Mouse (Mus musculus): ENCODE results near the gene A4gnt. TPM values are rescaled to one million over a fixed set of nuclear protein-coding genes. Genes with fewer than 3 reads are reported as not detected.

The A4gnt gene
- polyA plus RNA-seq, 1 experiment, result not detected

GRCm38 (mm10) chr9:99660756-99661155, 48.5 kb downstream of the A4gnt start:
- Histone ChIP-seq H3ac (ENCODE audit: control insufficient read depth, insufficient read length, low read depth) (no peak overlapping the region), H3K79me2 (ENCODE audit: control insufficient read depth, insufficient read depth) (no peaks in the 10 kb centered on the region), H3K36me3 (ENCODE audit: control insufficient read depth, insufficient read depth) (peaks cover 30% of the 10 kb centered on the region), H3K27me3 (ENCODE audit: control insufficient read depth, insufficient read depth, insufficient read length) (no peaks in the 10 kb centered on the region), H3K4me3 (ENCODE audit: insufficient read depth, poor library complexity, severe bottlenecking) (no peak overlapping the region), H3K79me3 (ENCODE audit: low read depth) (no peaks in the 10 kb centered on the region)
- TF ChIP-seq CTCF (IDR thresholded peaks at IDR 0.05; ENCODE audit: control insufficient read depth, insufficient read depth, insufficient read length) (no peak), MYOG (IDR thresholded peaks at IDR 0.05; ENCODE audit: control insufficient read depth, extremely low read depth, insufficient read length) (no peak), CEBPB (IDR thresholded peaks at IDR 0.05; ENCODE audit: low read depth) (no peak), FOSL1 (IDR thresholded peaks at IDR 0.05; ENCODE audit: insufficient read depth, low read length, poor library complexity, severe bottlenecking) (no peak), MYOD1 (IDR thresholded peaks at IDR 0.05; ENCODE audit: control insufficient read depth, insufficient read length, low read depth) (no peak), MAX (IDR thresholded peaks at IDR 0.05) (no peak), USF1 (IDR thresholded peaks at IDR 0.05; ENCODE audit: low read depth) (no peak)

- Histone ChIP-seq H3K79me2 (ENCODE audit: control insufficient read depth, insufficient read depth) (no peaks in the 10 kb centered on the region), H3K36me3 (ENCODE audit: control insufficient read depth, insufficient read depth) (peaks cover 24% of the 10 kb centered on the region), H3K4me3 (ENCODE audit: insufficient read depth, poor library complexity, severe bottlenecking) (no peak overlapping the region), H3K79me3 (ENCODE audit: low read depth) (no peaks in the 10 kb centered on the region), H3K27me3 (ENCODE audit: control insufficient read depth, insufficient read depth, insufficient read length) (no peaks in the 10 kb centered on the region), H3ac (ENCODE audit: control insufficient read depth, insufficient read length, low read depth) (no peak overlapping the region)
- TF ChIP-seq MAX (IDR thresholded peaks at IDR 0.05), result no peak
- TF ChIP-seq MYOG (IDR thresholded peaks at IDR 0.05; ENCODE audit: control insufficient read depth, extremely low read depth, insufficient read length), result no peak
- no peak for TF ChIP-seq FOSL1 (IDR thresholded peaks at IDR 0.05; ENCODE audit: insufficient read depth, low read length, poor library complexity, severe bottlenecking)
- TF ChIP-seq CEBPB (IDR thresholded peaks at IDR 0.05; ENCODE audit: low read depth), result no peak
- TF ChIP-seq USF1 (IDR thresholded peaks at IDR 0.05; ENCODE audit: low read depth), result no peak
- TF ChIP-seq CTCF (IDR thresholded peaks at IDR 0.05; ENCODE audit: control insufficient read depth, insufficient read depth, insufficient read length), result no peak
- TF ChIP-seq MYOD1 (IDR thresholded peaks at IDR 0.05; ENCODE audit: control insufficient read depth, insufficient read length, low read depth), result no peak
These were observed 49.4 kb downstream of the A4gnt start for GRCm38 (mm10) chr9:99661606-99662166.

GRCm38 (mm10) chr9:99662406-99662805, 50.1 kb downstream of the A4gnt start:
- TF ChIP-seq MAX (IDR thresholded peaks at IDR 0.05), result no peak
- TF ChIP-seq USF1 (IDR thresholded peaks at IDR 0.05; ENCODE audit: low read depth), result no peak
- TF ChIP-seq FOSL1 (IDR thresholded peaks at IDR 0.05; ENCODE audit: insufficient read depth, low read length, poor library complexity, severe bottlenecking), result no peak
- no peak for TF ChIP-seq MYOG (IDR thresholded peaks at IDR 0.05; ENCODE audit: control insufficient read depth, extremely low read depth, insufficient read length)
- TF ChIP-seq MYOD1 (IDR thresholded peaks at IDR 0.05; ENCODE audit: control insufficient read depth, insufficient read length, low read depth), result no peak
- TF ChIP-seq CEBPB (IDR thresholded peaks at IDR 0.05; ENCODE audit: low read depth), result no peak
- TF ChIP-seq CTCF (IDR thresholded peaks at IDR 0.05; ENCODE audit: control insufficient read depth, insufficient read depth, insufficient read length), result peak; percentile 55
- no peaks in the 10 kb centered on the region for H3K79me2 ChIP-seq (ENCODE audit: control insufficient read depth, insufficient read depth)
- H3K4me3 ChIP-seq (ENCODE audit: insufficient read depth, poor library complexity, severe bottlenecking), result no peak overlapping the region
- H3ac ChIP-seq (ENCODE audit: control insufficient read depth, insufficient read length, low read depth), result no peak overlapping the region
- no peaks in the 10 kb centered on the region for H3K27me3 ChIP-seq (ENCODE audit: control insufficient read depth, insufficient read depth, insufficient read length)
- H3K36me3 ChIP-seq (ENCODE audit: control insufficient read depth, insufficient read depth), result peaks cover 25% of the 10 kb centered on the region
- H3K79me3 ChIP-seq (ENCODE audit: low read depth), result no peaks in the 10 kb centered on the region

- Histone ChIP-seq H3K36me3 (ENCODE audit: control insufficient read depth, insufficient read depth) (peaks cover 30% of the 10 kb centered on the region), H3K4me3 (ENCODE audit: insufficient read depth, poor library complexity, severe bottlenecking) (no peak overlapping the region), H3ac (ENCODE audit: control insufficient read depth, insufficient read length, low read depth) (no peak overlapping the region), H3K27me3 (ENCODE audit: control insufficient read depth, insufficient read depth, insufficient read length) (no peaks in the 10 kb centered on the region), H3K79me2 (ENCODE audit: control insufficient read depth, insufficient read depth) (no peaks in the 10 kb centered on the region), H3K79me3 (ENCODE audit: low read depth) (no peaks in the 10 kb centered on the region)
- TF ChIP-seq FOSL1 (IDR thresholded peaks at IDR 0.05; ENCODE audit: insufficient read depth, low read length, poor library complexity, severe bottlenecking) (no peak), MAX (IDR thresholded peaks at IDR 0.05) (no peak), MYOG (IDR thresholded peaks at IDR 0.05; ENCODE audit: control insufficient read depth, extremely low read depth, insufficient read length) (no peak), MYOD1 (IDR thresholded peaks at IDR 0.05; ENCODE audit: control insufficient read depth, insufficient read length, low read depth) (no peak), CEBPB (IDR thresholded peaks at IDR 0.05; ENCODE audit: low read depth) (no peak), USF1 (IDR thresholded peaks at IDR 0.05; ENCODE audit: low read depth) (no peak), CTCF (IDR thresholded peaks at IDR 0.05; ENCODE audit: control insufficient read depth, insufficient read depth, insufficient read length) (no peak)
These were observed 50.6 kb downstream of the A4gnt start for GRCm38 (mm10) chr9:99662887-99663286.

- TF ChIP-seq MYOG (IDR thresholded peaks at IDR 0.05; ENCODE audit: control insufficient read depth, extremely low read depth, insufficient read length) (no peak), FOSL1 (IDR thresholded peaks at IDR 0.05; ENCODE audit: insufficient read depth, low read length, poor library complexity, severe bottlenecking) (no peak), USF1 (IDR thresholded peaks at IDR 0.05; ENCODE audit: low read depth) (no peak)
- no peak overlapping the region for H3K4me3 ChIP-seq (ENCODE audit: insufficient read depth, poor library complexity, severe bottlenecking)
- no peaks in the 10 kb centered on the region for H3K79me2 ChIP-seq (ENCODE audit: control insufficient read depth, insufficient read depth)
- H3K27me3 ChIP-seq (ENCODE audit: control insufficient read depth, insufficient read depth, insufficient read length), result no peaks in the 10 kb centered on the region
- no peak overlapping the region for H3ac ChIP-seq (ENCODE audit: control insufficient read depth, insufficient read length, low read depth)
- peaks cover 45% of the 10 kb centered on the region for H3K36me3 ChIP-seq (ENCODE audit: control insufficient read depth, insufficient read depth)
- no peaks in the 10 kb centered on the region for H3K79me3 ChIP-seq (ENCODE audit: low read depth)
These were observed 55.3 kb downstream of the A4gnt start for GRCm38 (mm10) chr9:99667596-99667995.

- no peaks in the 10 kb centered on the region for H3K79me2 ChIP-seq (ENCODE audit: control insufficient read depth, insufficient read depth)
- H3K36me3 ChIP-seq (ENCODE audit: control insufficient read depth, insufficient read depth), result peaks cover 33% of the 10 kb centered on the region
- TF ChIP-seq USF1 (IDR thresholded peaks at IDR 0.05; ENCODE audit: low read depth), result no peak
- TF ChIP-seq CTCF (IDR thresholded peaks at IDR 0.05; ENCODE audit: control insufficient read depth, insufficient read depth, insufficient read length), result peak; percentile 31
- TF ChIP-seq MYOD1 (IDR thresholded peaks at IDR 0.05; ENCODE audit: control insufficient read depth, insufficient read length, low read depth), result no peak
- no peak for TF ChIP-seq MYOG (IDR thresholded peaks at IDR 0.05; ENCODE audit: control insufficient read depth, extremely low read depth, insufficient read length)
- no peak for TF ChIP-seq MAX (IDR thresholded peaks at IDR 0.05)
- no peak for TF ChIP-seq CEBPB (IDR thresholded peaks at IDR 0.05; ENCODE audit: low read depth)
- TF ChIP-seq FOSL1 (IDR thresholded peaks at IDR 0.05; ENCODE audit: insufficient read depth, low read length, poor library complexity, severe bottlenecking), result no peak
- no peaks in the 10 kb centered on the region for H3K27me3 ChIP-seq (ENCODE audit: control insufficient read depth, insufficient read depth, insufficient read length)
- no peak overlapping the region for H3ac ChIP-seq (ENCODE audit: control insufficient read depth, insufficient read length, low read depth)
- H3K79me3 ChIP-seq (ENCODE audit: low read depth), result no peaks in the 10 kb centered on the region
- no peak overlapping the region for H3K4me3 ChIP-seq (ENCODE audit: insufficient read depth, poor library complexity, severe bottlenecking)
These were observed 59.3 kb downstream of the A4gnt start for GRCm38 (mm10) chr9:99671603-99672002.
